Mouse (Mus musculus) thymus, postnatal 25 days (tissue): ENCODE results near the gene Hoxa3.
A peak's percentile ranks its signal among the peaks of the same experiment; 100 is the strongest.

ENCODE experiments used
- DNase-seq: peaks from one replicate; pipeline ENCODE4 v3.0.0; 2022

Gene Hoxa3

GRCm38 (mm10) chr6:52203371-52204049, 9.6 kb downstream of the Hoxa3 start:
- no peak for DNase-seq

GRCm38 (mm10) chr6:52203121-52203370, 10.1 kb downstream of the Hoxa3 start:
- no peak for DNase-seq

- DNase-seq, result no peak
Observed at GRCm38 (mm10) chr6:52202362-52203120, 10.6 kb downstream of the Hoxa3 start.

- DNase-seq, result no peak
Observed at GRCm38 (mm10) chr6:52201269-52201668, 11.9 kb downstream of the Hoxa3 start.

GRCm38 (mm10) chr6:52200751-52201250, 12.3 kb downstream of the Hoxa3 start:
- DNase-seq, result no peak

GRCm38 (mm10) chr6:52200073-52200750, 12.9 kb downstream of the Hoxa3 start:
- DNase-seq, result no peak

GRCm38 (mm10) chr6:52197271-52197670, 15.9 kb downstream of the Hoxa3 start:
- DNase-seq, result no peak

- no peak for DNase-seq
Observed at GRCm38 (mm10) chr6:52196811-52197210, 16.3 kb downstream of the Hoxa3 start.

- DNase-seq, result no peak
Observed at GRCm38 (mm10) chr6:52194690-52195089, 18.4 kb downstream of the Hoxa3 start.

GRCm38 (mm10) chr6:52191860-52192550, 21.1 kb downstream of the Hoxa3 start:
- peak; percentile 88 for DNase-seq

GRCm38 (mm10) chr6:52190906-52191810, 22.0 kb downstream of the Hoxa3 start, which contains the start of gene Hoxa4:
TSS of gene Hoxa4 (minus strand) at chr6:52191753.
- peak; percentile 30 for DNase-seq

GRCm38 (mm10) chr6:52190410-52190809, 22.7 kb downstream of the Hoxa3 start:
- no peak for DNase-seq

GRCm38 (mm10) chr6:52189909-52190308, 23.2 kb downstream of the Hoxa3 start:
- DNase-seq, result no peak

- DNase-seq, result no peak
Observed at GRCm38 (mm10) chr6:52189172-52189591, 24.0 kb downstream of the Hoxa3 start.

GRCm38 (mm10) chr6:52186500-52186899, 26.6 kb downstream of the Hoxa3 start:
- DNase-seq, result no peak

GRCm38 (mm10) chr6:52185834-52186233, 27.3 kb downstream of the Hoxa3 start:
- DNase-seq, result no peak

- DNase-seq, result no peak
Observed at GRCm38 (mm10) chr6:52185222-52185621, 27.9 kb downstream of the Hoxa3 start.

GRCm38 (mm10) chr6:52184668-52185067, 28.5 kb downstream of the Hoxa3 start:
- DNase-seq, result no peak

- DNase-seq, result no peak
Observed at GRCm38 (mm10) chr6:52183311-52184080, 29.6 kb downstream of the Hoxa3 start.

- no peak for DNase-seq
Observed at GRCm38 (mm10) chr6:52182793-52183192, 30.3 kb downstream of the Hoxa3 start.

- DNase-seq, result no peak
Observed at GRCm38 (mm10) chr6:52182030-52182429, 31.1 kb downstream of the Hoxa3 start.
